Mouse (Mus musculus) ES-Bruce4 (cell line): ENCODE measurements around the gene Ptgds.

Experiments
- EP300 ChIP-seq: IDR thresholded peaks from 2 replicates; pipeline ENCODE4 v1.6.1; 2011; ENCODE audit warnings: low read depth, low read length; ENCODE audit not compliant: insufficient read depth
- POLR2A ChIP-seq: IDR thresholded peaks from one replicate; pipeline ENCODE4 v1.8.1; 2011; ENCODE audit warnings: low read length; ENCODE audit not compliant: insufficient read depth

- no peak for TF ChIP-seq EP300
- TF ChIP-seq POLR2A = no peak
These were observed 48.0 kb downstream of the Ptgds start for GRCm38 (mm10) chr2:25421896-25422295.
